Mouse (Mus musculus) cerebellum, adult 2 months (tissue): ENCODE measurements around the gene Trappc10. TPM values are rescaled to one million over a fixed set of nuclear protein-coding genes. Genes with fewer than 3 reads are reported as not detected.

ENCODE experiments used
- DNase-seq, 2 experiments: peaks; one replicate each; pipeline ENCODE4 v3.0.0; 2021
- H3K27ac ChIP-seq: fragments of 200-500 bp; 2 replicates; pipeline ENCODE4 v1.5.1; 2012; ENCODE audit warnings: low read length, control low read depth, inconsistent platforms; ENCODE audit not compliant: insufficient read depth
- H3K27me3 ChIP-seq: fragments of 200-500 bp; 2 replicates; pipeline ENCODE4 v1.6.1; 2012; ENCODE audit warnings: inconsistent platforms, mild to moderate bottlenecking, low read length, moderate library complexity; ENCODE audit not compliant: control insufficient read depth, insufficient read depth
- H3K4me1 ChIP-seq: fragments of 200-500 bp; 2 replicates; pipeline ENCODE4 v1.6.1; 2011; ENCODE audit warnings: low read length; ENCODE audit not compliant: control insufficient read depth, insufficient read depth
- H3K4me3 ChIP-seq: fragments of 200-500 bp; replicated peaks from 2 replicates; pipeline ENCODE3; 2011; ENCODE audit warnings: mild to moderate bottlenecking, low read depth, low read length, control low read depth; ENCODE audit not compliant: insufficient read depth
- CTCF ChIP-seq: fragments of 200-500 bp; IDR thresholded peaks from 2 replicates; pipeline ENCODE4 v1.5.1; 2011; ENCODE audit warnings: low read depth, mild to moderate bottlenecking, control low read depth, low read length, moderate library complexity, borderline replicate concordance; ENCODE audit not compliant: insufficient read depth
- POLR2A ChIP-seq: fragments of 200-500 bp; IDR thresholded peaks from 2 replicates; pipeline ENCODE4 v1.6.1; 2011; ENCODE audit warnings: low read length, control low read depth, borderline replicate concordance; ENCODE audit not compliant: insufficient read depth
- WGBS: fragments of 180-500 bp; shearing (Covaris S2); methylation state at CpG from one replicate; pipeline ENCODE4 v1.1.7; 2018; 5-methylcytosine and 5-hydroxymethylcytosine counted together
- polyA plus RNA-seq: library from polyadenylated mRNA; depleted of rRNA; stranded (reverse); fragments of >200 nt; gene quantifications from 2 replicates; pipeline ENCODE4 v1.2.3, GENCODE M21; 2012

The Trappc10 gene
- polyA plus RNA-seq, 1 experiment: 74.3 TPM

DNA sequence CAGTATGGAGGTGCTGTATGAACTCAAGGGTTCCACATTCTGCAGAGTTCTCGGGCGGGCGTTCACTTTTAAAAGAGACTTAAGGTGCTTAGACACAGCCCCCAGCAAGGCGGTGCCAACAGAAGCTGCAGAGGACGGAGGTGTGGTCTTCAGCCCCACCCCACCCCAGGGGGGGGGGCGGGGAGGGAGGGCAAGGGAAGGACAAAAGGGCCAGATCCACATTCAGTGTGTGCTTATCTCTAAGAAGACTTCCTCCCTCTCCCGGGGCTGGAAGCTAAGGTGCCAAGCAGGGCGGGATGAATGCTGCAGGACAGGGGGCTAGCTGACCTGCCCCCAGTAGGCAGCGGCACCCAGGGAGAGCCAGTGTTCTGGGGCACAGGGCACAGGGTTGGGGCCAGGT, 28.5 kb upstream of the Trappc10 start:
- 45% methylated on average over 9 of the region's 9 CpGs for WGBS
- peaks cover 3% of the 10 kb centered on the region; the same call in 1 of the 2 replicates for H3K4me1 ChIP-seq
- no peak overlapping the region for H3K27ac ChIP-seq
- no peak for DNase-seq
- H3K4me3 ChIP-seq: no peak overlapping the region
- no peaks in the 10 kb centered on the region for H3K27me3 ChIP-seq
- TF ChIP-seq POLR2A (no peak), CTCF (no peak)

GRCm38 (mm10) chr10:78265881-78266280, 21.4 kb upstream of the Trappc10 start:
- no peak overlapping the region for H3K4me3 ChIP-seq
- no peaks in the 10 kb centered on the region for H3K27me3 ChIP-seq
- H3K4me1 ChIP-seq: peaks cover 8% of the 10 kb centered on the region
- 61% methylated on average over 3 of the region's 3 CpGs for WGBS
- TF ChIP-seq CTCF: no peak
- H3K27ac ChIP-seq: no peak overlapping the region
- no peak for DNase-seq

DNA sequence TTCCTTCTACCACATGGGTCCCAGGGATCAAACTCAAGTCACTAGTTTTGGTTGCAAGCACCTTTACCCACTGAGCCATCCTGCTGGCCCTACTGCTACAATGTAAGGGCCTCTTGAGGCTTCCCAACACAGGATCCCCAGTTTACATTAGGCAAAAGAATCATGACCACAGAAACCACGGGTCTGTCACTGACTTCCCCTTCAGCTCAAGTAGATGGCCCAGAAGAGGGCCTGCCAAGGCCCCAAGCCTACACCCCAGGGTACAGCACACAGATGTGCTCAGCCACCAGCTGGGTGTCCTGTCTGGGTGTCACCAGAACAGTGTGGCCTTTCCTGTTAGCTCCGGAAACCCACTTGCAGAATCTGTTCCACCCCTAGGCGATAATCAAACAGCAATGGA, 20.3 kb upstream of the Trappc10 start:
- 70% methylated on average over 3 of the region's 3 CpGs for WGBS

DNA sequence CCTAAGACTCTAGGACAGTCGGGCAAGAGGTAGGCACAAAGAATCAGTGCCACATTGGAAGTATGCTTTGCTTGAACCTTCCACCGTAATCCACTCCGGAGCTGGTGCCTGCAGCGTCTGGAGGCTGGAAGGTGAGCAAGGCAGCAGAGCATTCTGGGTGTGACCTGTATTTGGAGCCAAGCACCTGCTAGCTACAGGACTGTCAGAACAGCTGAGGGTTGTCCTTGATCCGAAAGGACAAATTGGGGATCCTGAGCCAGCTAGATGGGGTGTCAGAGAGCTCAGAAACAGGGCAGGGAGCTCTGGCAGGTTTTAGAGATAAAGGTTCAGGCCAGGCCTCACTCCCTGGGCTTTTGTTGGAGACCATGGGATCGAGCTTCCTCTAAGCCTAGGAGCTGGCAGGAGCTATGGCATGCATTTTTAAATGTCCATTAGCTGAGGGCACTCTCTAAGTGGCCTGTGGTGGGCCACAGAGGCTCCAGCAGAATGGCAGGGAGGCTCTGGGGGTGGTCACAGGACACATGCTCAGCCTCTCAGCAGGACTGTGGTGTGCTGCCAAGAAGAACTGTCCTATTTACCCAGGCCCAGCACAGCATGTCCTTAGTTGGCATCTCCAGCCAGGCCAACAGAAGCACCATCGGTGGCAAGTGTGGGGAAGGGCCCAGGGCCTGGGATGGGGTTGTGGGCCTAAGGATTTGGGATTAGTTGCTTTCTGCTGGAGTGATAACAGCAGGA, 16.6 kb upstream of the Trappc10 start:
- no peak overlapping the region; the same call in 1 of the 2 replicates for H3K27ac ChIP-seq
- TF ChIP-seq POLR2A (no peak), CTCF (no peak)

More for the DNA sequence above, 20.3 kb upstream of the Trappc10 start:
- Histone ChIP-seq H3K4me3 (no peak overlapping the region), H3K27ac (no peak overlapping the region), H3K4me1 (peaks cover 17% of the 10 kb centered on the region), H3K27me3 (no peaks in the 10 kb centered on the region)
- TF ChIP-seq POLR2A (no peak), CTCF (no peak)
- no peak for DNase-seq

GRCm38 (mm10) chr10:78260322-78260721, 15.9 kb upstream of the Trappc10 start:
- TF ChIP-seq CTCF (no peak), POLR2A (no peak)
- no peak overlapping the region for H3K4me3 ChIP-seq
- no peaks in the 10 kb centered on the region; the same call in 1 of the 2 replicates for H3K27me3 ChIP-seq
- 32% methylated on average over 5 of the region's 5 CpGs for WGBS
- no peak for DNase-seq
- no peak overlapping the region for H3K27ac ChIP-seq
- H3K4me1 ChIP-seq: peaks cover 21% of the 10 kb centered on the region

More for the DNA sequence above, 16.6 kb upstream of the Trappc10 start:
- Histone ChIP-seq H3K27me3 (no peaks in the 10 kb centered on the region; the same call in 1 of the 2 replicates), H3K4me3 (no peak overlapping the region), H3K4me1 (peaks cover 17% of the 10 kb centered on the region)
- DNase-seq: peak; percentile 52 to 60
- 17% methylated on average over 7 of the region's 7 CpGs for WGBS

DNA sequence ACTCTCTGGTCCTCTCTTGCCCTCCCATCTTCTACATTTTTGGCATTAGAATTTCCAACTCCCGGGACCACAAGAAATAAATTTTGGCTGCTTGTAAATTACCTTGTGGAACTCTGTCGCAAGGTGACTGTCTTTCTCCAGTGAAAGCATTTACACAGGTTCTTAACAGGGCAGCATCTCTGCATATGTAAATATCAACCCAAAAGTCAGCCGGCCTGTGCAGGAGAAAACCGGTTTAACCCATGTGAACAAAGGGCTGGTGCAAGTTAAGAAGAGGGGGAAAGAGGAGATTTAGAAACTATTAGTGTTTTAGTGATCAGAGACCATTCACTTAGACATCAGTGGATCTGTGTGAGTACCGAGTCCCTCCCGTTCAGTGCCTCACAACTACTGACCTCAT, 15.3 kb upstream of the Trappc10 start:
- Histone ChIP-seq H3K4me3 (no peak overlapping the region), H3K27me3 (no peaks in the 10 kb centered on the region; the same call in 1 of the 2 replicates), H3K27ac (no peak overlapping the region), H3K4me1 (peaks cover 21% of the 10 kb centered on the region)
- no peak for TF ChIP-seq POLR2A
- TF ChIP-seq CTCF: no peak
- DNase-seq: no peak
- WGBS: 75% methylated on average over 6 of the region's 6 CpGs

GRCm38 (mm10) chr10:78259230-78259629, 14.8 kb upstream of the Trappc10 start:
- no peak for DNase-seq
- WGBS: 81% methylated on average over 5 of the region's 5 CpGs
- Histone ChIP-seq H3K4me1 (peaks cover 21% of the 10 kb centered on the region), H3K4me3 (no peak overlapping the region), H3K27ac (no peak overlapping the region), H3K27me3 (no peaks in the 10 kb centered on the region; the same call in 1 of the 2 replicates)
- TF ChIP-seq CTCF: no peak
- no peak for TF ChIP-seq POLR2A

GRCm38 (mm10) chr10:78258142-78258675, 13.8 kb upstream of the Trappc10 start:
- H3K27ac ChIP-seq: no peak overlapping the region
- DNase-seq: no peak
- no peak for TF ChIP-seq CTCF
- TF ChIP-seq POLR2A: no peak
- peaks cover 21% of the 10 kb centered on the region for H3K4me1 ChIP-seq
- H3K4me3 ChIP-seq: no peak overlapping the region
- WGBS: 84% methylated on average over 6 of the region's 6 CpGs
- H3K27me3 ChIP-seq: no peaks in the 10 kb centered on the region; the same call in 1 of the 2 replicates
